Mouse (Mus musculus) forebrain, embryonic 11.5 days (tissue): ENCODE results near the gene Sp3. TPM values are rescaled to one million over a fixed set of nuclear protein-coding genes. Genes with fewer than 3 reads are reported as not detected.

Source experiments
- ATAC-seq: fragments of 200-750 bp; cut with Nextera tagmentation; replicated peaks from 2 replicates; pipeline ENCODE4 v1.8.0; 2017; ENCODE audit warnings: moderate TSS enrichment; ENCODE audit not compliant: low FRiP score
- DNase-seq: peaks from one replicate; pipeline ENCODE4 v3.0.0-alpha.2; 2017; ENCODE audit warnings: low spot score
- H3K27ac ChIP-seq: fragments of 300-500 bp; sonication (generic); 2 replicates; pipeline ENCODE4 v1.5.1; 2014; ENCODE audit warnings: low read depth, low read length
- H3K27me3 ChIP-seq: fragments of 300-500 bp; sonication (generic); 2 replicates; pipeline ENCODE4 v1.6.1; 2014; ENCODE audit warnings: mild to moderate bottlenecking, low read length, mixed read lengths; ENCODE audit not compliant: control insufficient read depth, insufficient read depth
- H3K36me3 ChIP-seq: fragments of 300-500 bp; sonication (generic); 2 replicates; pipeline ENCODE4 v1.6.1; 2014; ENCODE audit warnings: mild to moderate bottlenecking, low read length, moderate library complexity, mixed read lengths; ENCODE audit not compliant: control insufficient read depth, insufficient read depth
- H3K4me1 ChIP-seq: fragments of 300-500 bp; sonication (generic); replicated peaks from 2 replicates; pipeline ENCODE4 v1.6.1; 2014; ENCODE audit warnings: low read length, mixed read lengths; ENCODE audit not compliant: control insufficient read depth, insufficient read depth
- H3K4me2 ChIP-seq: fragments of 300-500 bp; sonication (generic); 2 replicates; pipeline ENCODE4 v1.6.1; 2014; ENCODE audit warnings: low read depth, mild to moderate bottlenecking, low read length, moderate library complexity, mixed read lengths; ENCODE audit not compliant: severe bottlenecking
- H3K4me3 ChIP-seq: fragments of 300-500 bp; sonication (generic); 2 replicates; pipeline ENCODE4 v1.5.1; 2014; ENCODE audit warnings: low read depth, low read length
- H3K9ac ChIP-seq: fragments of 300-500 bp; sonication (generic); 2 replicates; pipeline ENCODE4 v1.6.1; 2014; ENCODE audit warnings: low read length
- H3K9me3 ChIP-seq: fragments of 300-500 bp; sonication (generic); 2 replicates; pipeline ENCODE4 v1.6.1; 2016; ENCODE audit warnings: low read length, mixed read lengths; ENCODE audit not compliant: control insufficient read depth
- WGBS: fragments of 180-500 bp; shearing (Covaris S2); extraction: QIAGEN DNeasy Blood & Tissue Kit; methylation state at CpG from one replicate; pipeline ENCODE4 v1.1.7; 2014; 5-methylcytosine and 5-hydroxymethylcytosine counted together
- polyA plus RNA-seq: library from polyadenylated mRNA; unstranded; fragments of >200 nt; fragmentation: Nextera tagmentation; extraction: Ambion mirVana; gene quantifications from 2 replicates; pipeline ENCODE4 v1.2.1, GENCODE M21; 2014

Gene Sp3
- polyA plus RNA-seq, 1 experiment from 2014 or later, result 71.5 TPM

DNA sequence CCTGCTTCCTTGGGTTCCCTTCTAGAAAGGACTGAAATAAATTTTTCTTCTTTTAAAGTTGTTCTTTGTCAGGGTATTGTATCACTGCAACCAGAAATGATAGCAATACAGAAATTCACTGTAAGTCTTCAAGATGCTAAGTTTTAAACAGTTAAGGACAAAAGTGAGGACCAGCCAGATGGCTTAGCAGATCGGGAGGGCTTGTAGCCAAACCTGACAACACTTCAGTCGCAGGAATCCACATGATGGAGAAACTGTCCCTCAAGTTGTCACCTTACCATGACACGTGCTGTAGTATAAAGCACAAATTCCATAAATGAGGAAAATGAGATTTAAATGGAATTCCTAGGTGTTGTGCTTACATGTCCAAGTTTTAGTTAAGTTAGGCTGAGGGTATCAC lies 3.0 kb upstream of the Sp3 start:
- no peak overlapping the region for H3K4me3 ChIP-seq
- H3K27ac ChIP-seq, result no peak overlapping the region
- no peaks in the 10 kb centered on the region for H3K27me3 ChIP-seq
- no peaks in the 10 kb centered on the region for H3K36me3 ChIP-seq
- no peaks in the 10 kb centered on the region for H3K9me3 ChIP-seq
- no peaks in the 10 kb centered on the region for H3K4me1 ChIP-seq
- no peak overlapping the region for H3K9ac ChIP-seq
- no peak overlapping the region for H3K4me2 ChIP-seq
- no peak for ATAC-seq
- no peak for DNase-seq
- 92% methylated on average over 3 of the region's 3 CpGs for WGBS

GRCm38 (mm10) chr2:72982110-72982785 lies 2.0 kb upstream of the Sp3 start:
- no peaks in the 10 kb centered on the region for H3K27me3 ChIP-seq
- 92% methylated on average over 7 of the region's 7 CpGs for WGBS
- DNase-seq, result no peak

DNA sequence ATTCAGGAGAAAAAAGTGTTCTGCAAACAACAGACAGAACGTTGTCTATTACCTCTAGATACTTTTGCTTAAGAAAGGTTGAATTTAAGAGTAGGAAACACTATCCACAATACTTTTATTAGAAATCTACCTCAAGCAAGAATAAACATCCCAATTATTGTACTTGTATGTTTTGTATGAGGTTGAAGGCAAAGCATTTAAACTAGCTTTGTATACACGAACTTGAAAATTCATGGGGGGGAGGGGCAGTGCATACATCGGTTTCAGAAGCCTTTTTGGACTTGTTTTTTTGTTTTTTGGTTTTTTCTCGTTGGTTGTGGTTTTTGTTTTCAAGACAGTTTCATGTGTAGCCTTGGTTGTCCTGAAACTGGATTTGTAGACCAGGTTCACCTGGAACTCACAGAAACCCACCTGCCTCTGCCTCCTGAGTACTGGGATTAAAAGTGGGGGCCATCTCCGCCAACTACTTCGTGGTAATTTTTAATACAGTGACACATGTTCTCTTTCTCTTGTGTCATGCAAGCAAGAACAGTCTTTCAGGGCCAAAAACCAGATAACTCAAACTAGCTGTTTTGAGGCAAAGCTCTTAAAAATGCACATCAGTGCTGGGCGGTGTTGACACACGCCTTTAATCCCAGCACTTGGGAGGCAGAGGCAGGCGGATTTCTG lies 1.3 kb upstream of the Sp3 start:
- no peaks in the 10 kb centered on the region for H3K9me3 ChIP-seq
- no peaks in the 10 kb centered on the region for H3K27me3 ChIP-seq
- H3K4me2 ChIP-seq, result peak overlapping the region; percentile 70
- DNase-seq (no peak), ATAC-seq (no peak)
- H3K27ac ChIP-seq, result peak overlapping the region; percentile 100; the same call in 1 of the 2 replicates
- H3K9ac ChIP-seq, result peak overlapping the region; percentile 100
- H3K4me3 ChIP-seq, result peak overlapping the region; percentile 100
- no peaks in the 10 kb centered on the region; the same call in 1 of the 2 replicates for H3K4me1 ChIP-seq
- no peaks in the 10 kb centered on the region for H3K36me3 ChIP-seq
- 81% methylated on average over 9 of the region's 9 CpGs for WGBS

More at GRCm38 (mm10) chr2:72982110-72982785, 2.0 kb upstream of the Sp3 start:
- Histone ChIP-seq H3K4me2 (no peak overlapping the region), H3K9ac (no peak overlapping the region), H3K4me1 (no peaks in the 10 kb centered on the region; the same call in 1 of the 2 replicates), H3K27ac (no peak overlapping the region), H3K9me3 (no peaks in the 10 kb centered on the region), H3K36me3 (no peaks in the 10 kb centered on the region), H3K4me3 (no peak overlapping the region)
- no peak for ATAC-seq

- peak overlapping the region; percentile 100 for H3K9ac ChIP-seq
- no peaks in the 10 kb centered on the region for H3K9me3 ChIP-seq
- H3K4me3 ChIP-seq, result peak overlapping the region; percentile 100
- H3K4me1 ChIP-seq, result no peaks in the 10 kb centered on the region; the same call in 1 of the 2 replicates
- 13% methylated on average over 3 of the region's 3 CpGs for WGBS
- no peaks in the 10 kb centered on the region for H3K36me3 ChIP-seq
- H3K27me3 ChIP-seq, result no peaks in the 10 kb centered on the region
- DNase-seq (no peak), ATAC-seq (no peak)
- H3K4me2 ChIP-seq, result peak overlapping the region; percentile 70
- H3K27ac ChIP-seq, result peak overlapping the region; percentile 100
Measured at GRCm38 (mm10) chr2:72981075-72981420, 802 bp upstream of the Sp3 start.

DNA sequence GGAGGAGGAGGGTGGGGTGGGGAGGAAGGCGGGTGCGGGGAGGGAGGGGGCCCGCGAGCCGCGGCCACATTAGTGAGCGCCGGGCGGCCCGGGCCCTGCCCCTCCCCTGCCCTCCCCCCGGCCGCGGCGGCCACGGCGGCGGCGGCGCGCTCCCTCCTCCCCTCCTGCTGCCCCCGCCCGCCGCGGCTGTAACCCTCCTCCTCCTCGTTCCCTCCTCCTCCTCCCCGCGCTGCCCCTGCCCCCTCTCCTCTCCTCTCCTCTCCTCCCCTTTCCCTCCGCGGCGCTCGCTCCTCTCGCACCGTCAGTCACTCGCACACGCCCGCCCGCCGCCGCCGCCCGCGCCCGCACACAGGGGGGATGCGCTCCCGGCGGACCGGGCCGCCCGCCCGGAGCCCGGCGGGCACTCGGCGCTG lies 581 bp downstream of the Sp3 start:
- ATAC-seq (peak; percentile 64), DNase-seq (peak; percentile 94)
- H3K36me3 ChIP-seq, result no peaks in the 10 kb centered on the region

GRCm38 (mm10) chr2:72978901-72979658 lies 1.2 kb downstream of the Sp3 start:
- H3K4me1 ChIP-seq, result no peaks in the 10 kb centered on the region; the same call in 1 of the 2 replicates
- DNase-seq, result peak; percentile 98
- H3K27ac ChIP-seq, result peak overlapping the region; percentile 100
- no peaks in the 10 kb centered on the region for H3K9me3 ChIP-seq
- no peaks in the 10 kb centered on the region for H3K36me3 ChIP-seq
- H3K4me3 ChIP-seq, result peak overlapping the region; percentile 100
- H3K4me2 ChIP-seq, result peak overlapping the region; percentile 73; the same call in 1 of the 2 replicates
- WGBS, result 0% methylated on average over 51 of the region's 107 CpGs
- peak overlapping the region; percentile 100 for H3K9ac ChIP-seq
- peak; percentile 83 for ATAC-seq
- no peaks in the 10 kb centered on the region for H3K27me3 ChIP-seq

More for the DNA sequence above, 581 bp downstream of the Sp3 start:
- Histone ChIP-seq H3K4me1 (no peaks in the 10 kb centered on the region; the same call in 1 of the 2 replicates), H3K4me3 (peak overlapping the region; percentile 100), H3K9ac (peak overlapping the region; percentile 100), H3K4me2 (peak overlapping the region; percentile 35; the same call in 1 of the 2 replicates), H3K27ac (peak overlapping the region; percentile 100), H3K9me3 (no peaks in the 10 kb centered on the region), H3K27me3 (no peaks in the 10 kb centered on the region)
- WGBS, result 0% methylated on average over 20 of the region's 54 CpGs

DNA sequence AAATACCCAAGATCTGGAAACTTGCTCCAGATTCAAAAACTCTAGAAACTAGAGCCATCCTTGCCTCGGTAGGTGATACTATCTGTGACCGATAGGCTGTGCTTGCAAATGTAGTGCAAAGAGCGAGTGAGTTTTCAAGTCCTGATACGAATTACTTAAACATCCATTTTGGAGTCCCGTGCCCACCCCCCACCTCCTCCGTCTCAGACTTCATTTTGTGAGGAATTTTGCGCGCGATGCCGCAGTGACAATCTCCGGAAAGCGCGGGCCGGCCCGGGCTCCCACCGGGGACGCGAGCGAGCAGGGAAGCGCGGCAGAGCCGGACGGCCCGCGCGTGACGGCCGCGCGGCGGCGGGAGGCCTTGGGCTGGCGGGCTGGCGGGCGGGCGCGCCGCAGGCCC lies 1.8 kb downstream of the Sp3 start:
- Histone ChIP-seq H3K9me3 (no peaks in the 10 kb centered on the region), H3K4me3 (peak overlapping the region; percentile 100), H3K27ac (peak overlapping the region; percentile 100), H3K4me1 (no peaks in the 10 kb centered on the region; the same call in 1 of the 2 replicates), H3K9ac (peak overlapping the region; percentile 100), H3K4me2 (peak overlapping the region; percentile 73), H3K27me3 (no peaks in the 10 kb centered on the region), H3K36me3 (no peaks in the 10 kb centered on the region)
- under 1% methylated on average over 38 of the region's 38 CpGs for WGBS
- ATAC-seq (peak; percentile 8; the same call in 1 of the 2 replicates), DNase-seq (peak; percentile 84)

GRCm38 (mm10) chr2:72977272-72977671 lies 3.0 kb downstream of the Sp3 start:
- no peaks in the 10 kb centered on the region; the same call in 1 of the 2 replicates for H3K4me1 ChIP-seq
- peak overlapping the region; percentile 45; the same call in 1 of the 2 replicates for H3K4me2 ChIP-seq
- peak overlapping the region; percentile 16; the same call in 1 of the 2 replicates for H3K4me3 ChIP-seq
- no peaks in the 10 kb centered on the region for H3K27me3 ChIP-seq
- no peak for DNase-seq
- no peaks in the 10 kb centered on the region for H3K9me3 ChIP-seq
- no peak overlapping the region for H3K27ac ChIP-seq
- no peaks in the 10 kb centered on the region for H3K36me3 ChIP-seq
- 86% methylated on average over 1 of the region's 1 CpGs for WGBS
- ATAC-seq, result no peak
- H3K9ac ChIP-seq, result no peak overlapping the region
